Mouse (Mus musculus) induced T-regulatory cell, adult 2 months (primary cell): ENCODE results near the gene Radil.

Experiments used
- DNase-seq: peaks from one replicate; pipeline ENCODE4 v3.0.0-alpha.2; 2012; ENCODE audit warnings: low read depth

Radil gene

GRCm38 (mm10) chr5:142444791-142445531, 105.9 kb downstream of the Radil start:
- peak; percentile 65 for DNase-seq

GRCm38 (mm10) chr5:142443994-142444393, 106.9 kb downstream of the Radil start:
- peak; percentile 40 for DNase-seq

GRCm38 (mm10) chr5:142443514-142443913, 107.4 kb downstream of the Radil start:
- DNase-seq: peak; percentile 51

- peak; percentile 62 for DNase-seq
Measured at GRCm38 (mm10) chr5:142442045-142442440, 108.9 kb downstream of the Radil start.

GRCm38 (mm10) chr5:142441332-142442044, 109.4 kb downstream of the Radil start:
- DNase-seq: peak; percentile 87

GRCm38 (mm10) chr5:142440451-142441147, 110.3 kb downstream of the Radil start:
- peak; percentile 95 for DNase-seq

GRCm38 (mm10) chr5:142439911-142440432, 110.9 kb downstream of the Radil start:
- DNase-seq: peak; percentile 70

GRCm38 (mm10) chr5:142438380-142438938, 112.4 kb downstream of the Radil start:
- no peak for DNase-seq

GRCm38 (mm10) chr5:142435736-142436135, 115.2 kb downstream of the Radil start:
- DNase-seq: no peak
